Comparison of ENCODE assay signal across 8 mouse cellular contexts in the genomic region with DNA sequence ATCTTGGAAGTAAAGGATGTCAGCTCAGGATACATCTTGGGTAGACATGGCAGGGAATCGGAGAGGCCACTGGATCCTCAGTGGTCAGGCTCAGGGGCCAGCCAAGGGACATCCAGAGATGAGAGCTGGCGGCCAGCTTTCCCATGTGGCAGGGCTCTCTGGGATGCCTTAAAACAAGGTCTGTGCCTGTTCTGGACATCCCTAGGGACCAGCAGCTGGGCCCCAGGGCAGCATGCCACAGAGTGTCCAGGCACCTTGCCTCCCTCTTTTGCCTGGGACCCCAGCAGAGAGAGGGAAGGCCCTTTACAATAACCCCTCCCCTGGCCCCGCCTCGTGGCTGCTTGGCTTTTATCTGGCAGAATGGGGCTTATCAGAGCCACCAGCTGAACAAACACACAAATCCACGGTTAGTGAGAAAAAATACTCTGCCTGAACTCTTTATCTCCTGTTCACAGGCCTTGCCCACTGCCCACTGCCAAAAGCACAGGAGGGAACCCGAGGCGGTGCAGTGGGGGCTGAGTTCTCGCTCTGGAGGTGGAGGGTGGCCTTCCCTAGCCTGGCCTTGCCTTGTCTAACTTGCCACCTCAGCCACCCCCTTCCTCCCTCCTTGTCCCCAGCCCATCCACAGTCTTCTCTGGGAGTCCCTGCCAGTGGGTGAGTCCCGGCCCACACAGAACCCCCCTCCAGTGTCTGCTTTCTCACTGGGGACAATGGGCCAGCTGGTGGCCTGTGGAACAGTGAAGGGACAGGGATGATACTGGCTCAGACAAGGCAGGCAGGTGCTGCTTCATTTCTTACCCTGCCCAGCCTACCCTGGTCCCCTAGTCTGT. TPM values are rescaled to one million over a fixed set of nuclear protein-coding genes. Genes with fewer than 3 reads are reported as not detected.
A peak's percentile ranks its signal among the peaks of the same experiment; 100 is the strongest.
DNase-seq lines count a peak whose midpoint lies in the region; ATAC-seq and TF ChIP-seq lines count a peak whose summit lies in the region.

No protein-coding gene starts in this region.

- peaks cover 100% of the 10 kb centered on the region for H3K27me3 ChIP-seq in embryonic facial prominence, embryonic 10.5 days (replicated peaks; ENCODE audit: low read depth, poor library complexity, severe bottlenecking)
- no peaks in the 10 kb centered on the region for H3K27me3 ChIP-seq in heart, embryonic 14.5 days (ENCODE audit: control insufficient read depth, insufficient read depth, low read length)
- peaks cover 20% of the 10 kb centered on the region for H3K27me3 ChIP-seq in liver, embryonic 12.5 days (replicated peaks)

- peak overlapping the region; percentile 11 for H3K4me2 ChIP-seq in heart, embryonic 14.5 days (ENCODE audit: low read length)
- H3K4me2 ChIP-seq in liver, embryonic 12.5 days, result peak overlapping the region; percentile 77

- no peak for TF ChIP-seq CTCF in left cerebral cortex, adult 2 months (IDR thresholded peaks at IDR 0.05)

- H3K9ac ChIP-seq in heart, embryonic 14.5 days (ENCODE audit: low read length), result peak overlapping the region; percentile 53; the same call in 1 of the 2 replicates
- peak overlapping the region; percentile 78 for H3K9ac ChIP-seq in liver, embryonic 12.5 days

- peak; percentile 60 for ATAC-seq in heart, embryonic 14.5 days (ENCODE audit: insufficient number of reproducible peaks, insufficient read depth, low FRiP score, low read depth)
- peak; percentile 93 for ATAC-seq in liver, embryonic 12.5 days

- no peak overlapping the region for H3K4me3 ChIP-seq in left cerebral cortex, adult 2 months
- H3K4me3 ChIP-seq in embryonic facial prominence, embryonic 10.5 days, result no peak overlapping the region
- H3K4me3 ChIP-seq in heart, embryonic 14.5 days (ENCODE audit: control insufficient read depth in 1 of 2, insufficient read depth in 1 of 2, low read depth in 1 of 2, low read length in 2 of 2), result no peak overlapping the region
- H3K4me3 ChIP-seq in liver, embryonic 12.5 days, result peak overlapping the region; percentile 39

- 44% methylated on average over 9 of the region's 9 CpGs for WGBS in embryonic facial prominence, embryonic 10.5 days
- 25% methylated on average over 8 of the region's 9 CpGs for WGBS in heart, embryonic 14.5 days
- 6% methylated on average over 9 of the region's 9 CpGs for WGBS in liver, embryonic 12.5 days (ENCODE audit: insufficient replicate concordance)

- peak overlapping the region; percentile 87 for H3K27ac ChIP-seq in left cerebral cortex, adult 2 months
- peak overlapping the region; percentile 79 for H3K27ac ChIP-seq in embryonic facial prominence, embryonic 10.5 days (replicated peaks)
- peak overlapping the region; percentile 78 to 82 for H3K27ac ChIP-seq in heart, embryonic 14.5 days (replicated peaks in 1 of 2; ENCODE audit: control insufficient read depth in 1 of 2, insufficient read depth in 1 of 2, low read depth in 2 of 2, low read length in 2 of 2)
- peak overlapping the region; percentile 99 for H3K27ac ChIP-seq in liver, embryonic 12.5 days

- H3K4me1 ChIP-seq in embryonic facial prominence, embryonic 10.5 days, result peaks cover 62% of the 10 kb centered on the region
- peaks cover 64 to 72% of the 10 kb centered on the region in 2 experiments for H3K4me1 ChIP-seq in heart, embryonic 14.5 days (ENCODE audit: control insufficient read depth in 2 of 2, insufficient read depth in 2 of 2, low read length in 2 of 2)
- peaks cover 89% of the 10 kb centered on the region for H3K4me1 ChIP-seq in liver, embryonic 12.5 days

- DNase-seq in left cerebral cortex, adult 2 months (ENCODE audit: extremely low spot score in 1 of 2, low spot score in 2 of 2), result no peak
- no peak for DNase-seq in left cerebral cortex, postnatal 36 days (ENCODE audit: low spot score in 2 of 2)
- no peak for DNase-seq in embryonic facial prominence, embryonic 10.5 days (ENCODE audit: low spot score)
- peak; percentile 69 to 84 for DNase-seq in spleen, postnatal 36 days (ENCODE audit: low spot score in 2 of 2)
- no peak for DNase-seq in kidney, adult 11 months
- DNase-seq in adrenal gland, postnatal 25 days, result no peak

- intact Hi-C loops in left cerebral cortex, adult 2 months (cut with DNase I), result no loop called here
- intact Hi-C loops in left cerebral cortex, postnatal 36 days (cut with DNase I), result no loop called here

- no peaks in the 10 kb centered on the region for H3K36me3 ChIP-seq in embryonic facial prominence, embryonic 10.5 days (replicated peaks)
- peaks cover 18% of the 10 kb centered on the region; the same call in 1 of the 2 replicates for H3K36me3 ChIP-seq in heart, embryonic 14.5 days (ENCODE audit: control insufficient read depth, insufficient read depth, low read length)
- peaks cover 25% of the 10 kb centered on the region for H3K36me3 ChIP-seq in liver, embryonic 12.5 days

- no peaks in the 10 kb centered on the region for H3K9me3 ChIP-seq in embryonic facial prominence, embryonic 10.5 days
- no peaks in the 10 kb centered on the region for H3K9me3 ChIP-seq in heart, embryonic 14.5 days (ENCODE audit: control insufficient read depth, low read length)
- no peaks in the 10 kb centered on the region for H3K9me3 ChIP-seq in liver, embryonic 12.5 days (replicated peaks)

RNA-seq across cellular contexts. Expression of a gene that starts 7.9 kb away (rescaled TPM):
- not detected for total RNA-seq in left cerebral cortex, adult 2 months (2021)
- total RNA-seq in left cerebral cortex, postnatal 36 days (2021), result not detected
- polyA plus RNA-seq in embryonic facial prominence, embryonic 10.5 days (2016; fragmentation: Nextera tagmentation; extraction: Ambion mirVana), result 1.6 and 3.6 TPM in 2 replicates
- polyA plus RNA-seq in heart, embryonic 14.5 days (2014; fragmentation: Nextera tagmentation; extraction: Ambion mirVana), result 5.2 and 5.9 TPM in 2 replicates
- polyA plus RNA-seq in liver, embryonic 12.5 days (2016; fragmentation: Nextera tagmentation; extraction: Ambion mirVana), result 11.0 and 12.0 TPM in 2 replicates
- total RNA-seq in adrenal gland, postnatal 25 days (2021), result not detected in 2 replicates

RNA-seq across cellular contexts. Expression of a gene that starts 29.5 kb away (rescaled TPM):
- 1 to 10 TPM; 1.6 to 2.6 TPM for total RNA-seq in left cerebral cortex, adult 2 months (2021)
- 1 to 10 TPM; 2.4 to 3.4 TPM for total RNA-seq in left cerebral cortex, postnatal 36 days (2021)
- polyA plus RNA-seq in embryonic facial prominence, embryonic 10.5 days (2016; fragmentation: Nextera tagmentation; extraction: Ambion mirVana), result 4.3 and 5.5 TPM in 2 replicates
- polyA plus RNA-seq in heart, embryonic 14.5 days (2014; fragmentation: Nextera tagmentation; extraction: Ambion mirVana), result 12.1 and 13.7 TPM in 2 replicates
- polyA plus RNA-seq in liver, embryonic 12.5 days (2016; fragmentation: Nextera tagmentation; extraction: Ambion mirVana), result 82.3 and 83.1 TPM in 2 replicates
- 3.1 and 3.8 TPM in 2 replicates for total RNA-seq in adrenal gland, postnatal 25 days (2021)

RNA-seq across cellular contexts. Expression of a gene that starts 43.1 kb away (rescaled TPM):
- 10 to 100 TPM; 95.5 to 96.8 TPM for total RNA-seq in left cerebral cortex, adult 2 months (2021)
- total RNA-seq in left cerebral cortex, postnatal 36 days (2021), result 10 to 100 TPM; 94.2 to 99.7 TPM
- polyA plus RNA-seq in embryonic facial prominence, embryonic 10.5 days (2016; fragmentation: Nextera tagmentation; extraction: Ambion mirVana), result 30.4 and 30.8 TPM in 2 replicates
- polyA plus RNA-seq in heart, embryonic 14.5 days (2014; fragmentation: Nextera tagmentation; extraction: Ambion mirVana), result 15.1 and 17.4 TPM in 2 replicates
- 12.5 and 12.9 TPM in 2 replicates for polyA plus RNA-seq in liver, embryonic 12.5 days (2016; fragmentation: Nextera tagmentation; extraction: Ambion mirVana)
- 73.9 and 76.0 TPM in 2 replicates for total RNA-seq in adrenal gland, postnatal 25 days (2021)

RNA-seq across cellular contexts. Expression of a gene that starts 44.6 kb away (rescaled TPM):
- 100 to 1,000 TPM; 108 to 115 TPM for total RNA-seq in left cerebral cortex, adult 2 months (2021)
- 100 to 1,000 TPM in 1 of 2 experiments, 10 to 100 TPM in 1; 84.5 to 124 TPM for total RNA-seq in left cerebral cortex, postnatal 36 days (2021)
- polyA plus RNA-seq in embryonic facial prominence, embryonic 10.5 days (2016; fragmentation: Nextera tagmentation; extraction: Ambion mirVana), result 69.1 and 71.2 TPM in 2 replicates
- 46.1 and 50.0 TPM in 2 replicates for polyA plus RNA-seq in heart, embryonic 14.5 days (2014; fragmentation: Nextera tagmentation; extraction: Ambion mirVana)
- 57.3 and 62.0 TPM in 2 replicates for polyA plus RNA-seq in liver, embryonic 12.5 days (2016; fragmentation: Nextera tagmentation; extraction: Ambion mirVana)
- total RNA-seq in adrenal gland, postnatal 25 days (2021), result 75.1 and 83.9 TPM in 2 replicates

Comparison
In these comparisons a context has a peak if more than half of its experiments do, and no peak if none do; other contexts are left out.
1. DNase-seq: peak in spleen, postnatal 36 days (2 of 2); none in left cerebral cortex, adult 2 months (0 of 2), left cerebral cortex, postnatal 36 days (0 of 2), embryonic facial prominence, embryonic 10.5 days (single experiment), kidney, adult 11 months (single experiment) and adrenal gland, postnatal 25 days (single experiment).
2. Peak in every context shown above with its lines, with median percentiles within 50 percentile points of each other: H3K27ac ChIP-seq.